In genomic region chr11:64396949-64397348, GRCm38 (mm10) we compare ENCODE assay signal across 17 mouse cellular contexts. TPM values are rescaled to one million over a fixed set of nuclear protein-coding genes. Genes with fewer than 3 reads are reported as not detected.
A peak's percentile ranks its signal among the peaks of the same experiment; 100 is the strongest.
DNase-seq lines count a peak whose midpoint lies in the region; ATAC-seq and TF ChIP-seq lines count a peak whose summit lies in the region.
"Had no signal": no experiment of that assay in that cellular context is flagged by ENCODE, and none has a peak within 500 bp of the region (broad histone marks: within the 10 kb centered on the region; RNA-seq: fewer than 3 reads in every experiment).

No protein-coding gene starts in this region.

- no peak overlapping the region for H3K27ac ChIP-seq in embryonic facial prominence, embryonic 13.5 days
- peak overlapping the region; percentile 44 for H3K27ac ChIP-seq in forebrain, embryonic 15.5 days (replicated peaks)
- H3K27ac ChIP-seq in hindbrain, embryonic 16.5 days (ENCODE audit: low read depth, low read length) = peak overlapping the region; percentile 52; the same call in 1 of the 2 replicates
- H3K27ac ChIP-seq in midbrain, postnatal 0 days (ENCODE audit: low read depth, low read length) = no peak overlapping the region
- H3K27ac ChIP-seq: heart, embryonic 15.5 days had no signal

- H3K27me3 ChIP-seq in embryonic facial prominence, embryonic 13.5 days = no peaks in the 10 kb centered on the region
- no peaks in the 10 kb centered on the region for H3K27me3 ChIP-seq in forebrain, embryonic 15.5 days
- no peaks in the 10 kb centered on the region; the same call in 1 of the 2 replicates for H3K27me3 ChIP-seq in hindbrain, embryonic 16.5 days (replicated peaks; ENCODE audit: control insufficient read depth, insufficient read depth, low read length)
- no peaks in the 10 kb centered on the region for H3K27me3 ChIP-seq in midbrain, postnatal 0 days (ENCODE audit: insufficient read depth, low read length)
- H3K27me3 ChIP-seq: heart, embryonic 15.5 days had no signal

- H3K4me2 ChIP-seq in embryonic facial prominence, embryonic 13.5 days = peak overlapping the region; percentile 44; the same call in 1 of the 2 replicates
- peak overlapping the region; percentile 34 for H3K4me2 ChIP-seq in forebrain, embryonic 15.5 days (replicated peaks)
- no peak overlapping the region; the same call in 1 of the 2 replicates for H3K4me2 ChIP-seq in hindbrain, embryonic 16.5 days (ENCODE audit: low read length)
- H3K4me2 ChIP-seq in midbrain, postnatal 0 days (ENCODE audit: low read depth, low read length, poor library complexity, severe bottlenecking) = peak overlapping the region; percentile 3; the same call in 1 of the 2 replicates
- H3K4me2 ChIP-seq: liver, embryonic 11.5 days had no signal

- 70% methylated on average over 6 of the region's 6 CpGs for WGBS in embryonic facial prominence, embryonic 13.5 days
- 55% methylated on average over 6 of the region's 6 CpGs for WGBS in forebrain, embryonic 15.5 days
- 52% methylated on average over 6 of the region's 6 CpGs for WGBS in hindbrain, embryonic 16.5 days
- WGBS in midbrain, postnatal 0 days = 40% methylated on average over 6 of the region's 6 CpGs

- 0 out of 2 replicates have a peak, but pooled peaks cover 3% of the 10 kb centered on the region for H3K9me3 ChIP-seq in embryonic facial prominence, embryonic 13.5 days
- no peaks in the 10 kb centered on the region for H3K9me3 ChIP-seq in forebrain, embryonic 15.5 days
- H3K9me3 ChIP-seq in hindbrain, embryonic 16.5 days (ENCODE audit: control insufficient read depth, low read length) = no peaks in the 10 kb centered on the region
- no peaks in the 10 kb centered on the region for H3K9me3 ChIP-seq in midbrain, postnatal 0 days (ENCODE audit: low read length)
- H3K9me3 ChIP-seq: heart, embryonic 15.5 days had no signal

- ATAC-seq in embryonic facial prominence, embryonic 13.5 days (ENCODE audit: insufficient number of reproducible peaks, insufficient read depth, low FRiP score, low TSS enrichment, low read depth) = no peak
- ATAC-seq in forebrain, embryonic 15.5 days (replicated peaks) = 0 out of 2 replicates have a peak, but pooled peaks have one; percentile 14
- ATAC-seq in hindbrain, embryonic 16.5 days = peak; percentile 50
- no peak for ATAC-seq in midbrain, postnatal 0 days (ENCODE audit: low FRiP score)

- no peak for TF ChIP-seq CTCF in midbrain, postnatal 0 days (IDR thresholded peaks at IDR 0.05)

- no peak overlapping the region for H3K9ac ChIP-seq in embryonic facial prominence, embryonic 13.5 days
- H3K9ac ChIP-seq in forebrain, embryonic 15.5 days (replicated peaks) = 0 out of 2 replicates have a peak overlapping the region, but pooled peaks have one; percentile 3
- H3K9ac ChIP-seq in hindbrain, embryonic 16.5 days (ENCODE audit: low read depth, low read length) = no peak overlapping the region; the same call in 1 of the 2 replicates
- no peak overlapping the region for H3K9ac ChIP-seq in midbrain, postnatal 0 days (replicated peaks; ENCODE audit: low read length, poor library complexity, severe bottlenecking)
- H3K9ac ChIP-seq: heart, embryonic 15.5 days had no signal

- peaks cover 21% of the 10 kb centered on the region for H3K4me1 ChIP-seq in embryonic facial prominence, embryonic 13.5 days
- H3K4me1 ChIP-seq in forebrain, embryonic 15.5 days = peaks cover 22% of the 10 kb centered on the region
- peaks cover 13% of the 10 kb centered on the region for H3K4me1 ChIP-seq in hindbrain, embryonic 16.5 days (ENCODE audit: control insufficient read depth, insufficient read depth, low read depth, low read length)
- H3K4me1 ChIP-seq in midbrain, postnatal 0 days (ENCODE audit: insufficient read depth, low read length) = peaks cover 10% of the 10 kb centered on the region; the same call in 1 of the 2 replicates

- no peak overlapping the region for H3K4me3 ChIP-seq in embryonic facial prominence, embryonic 13.5 days
- no peak overlapping the region for H3K4me3 ChIP-seq in forebrain, embryonic 15.5 days
- no peak overlapping the region for H3K4me3 ChIP-seq in hindbrain, embryonic 16.5 days (ENCODE audit: low read length)
- H3K4me3 ChIP-seq in midbrain, postnatal 0 days (ENCODE audit: low read depth, low read length) = no peak overlapping the region
- H3K4me3 ChIP-seq: erythroblast, embryonic 14.5 days had no signal

- H3K36me3 ChIP-seq in embryonic facial prominence, embryonic 13.5 days = no peaks in the 10 kb centered on the region
- H3K36me3 ChIP-seq in forebrain, embryonic 15.5 days = no peaks in the 10 kb centered on the region
- H3K36me3 ChIP-seq in hindbrain, embryonic 16.5 days (ENCODE audit: control insufficient read depth, insufficient read depth, low read length) = no peaks in the 10 kb centered on the region
- H3K36me3 ChIP-seq in midbrain, postnatal 0 days (ENCODE audit: insufficient read depth, low read length) = no peaks in the 10 kb centered on the region
- H3K36me3 ChIP-seq: heart, embryonic 15.5 days had no signal

- no peak for DNase-seq in midbrain, postnatal 0 days (ENCODE audit: low spot score)
- DNase-seq in right cerebral cortex, postnatal 25 days = no peak
- no peak for DNase-seq in right cerebral cortex, postnatal 10 days (ENCODE audit: low spot score in 2 of 2)
- DNase-seq in layer of hippocampus, adult 11-12 months (ENCODE audit: low spot score) = no peak
- DNase-seq: adrenal gland, adult 8-10 months; cerebellum, adult 8-10 months; gastrocnemius, postnatal 25 days; kidney, adult 8-10 months; kidney, postnatal 36 days had no signal

RNA-seq across cellular contexts. Expression of gene Hs3st3a1, which starts 38.2 kb away (rescaled TPM):
- 3.0 and 3.7 TPM in 2 replicates for polyA plus RNA-seq in embryonic facial prominence, embryonic 13.5 days (2015; fragmentation: Nextera tagmentation; extraction: Ambion mirVana)
- 0.11 and 0.31 TPM in 2 replicates for polyA plus RNA-seq in forebrain, embryonic 15.5 days (2015; fragmentation: Nextera tagmentation; extraction: Ambion mirVana)
- 0.98 and 1.00 TPM in 2 replicates for polyA plus RNA-seq in hindbrain, embryonic 16.5 days (2015; fragmentation: Nextera tagmentation; extraction: Ambion mirVana)
- 5.4 and 6.6 TPM in 2 replicates for total RNA-seq in midbrain, postnatal 0 days (2014; rRNA removed)
- polyA plus RNA-seq in midbrain, postnatal 0 days (2015; fragmentation: Nextera tagmentation; extraction: Ambion mirVana) = 0.58 and 0.93 TPM in 2 replicates
- total RNA-seq: megakaryocyte progenitor cell, adult 5-6 weeks; MEL had no signal
- polyA plus RNA-seq: erythroblast, embryonic 14.5 days had no signal

RNA-seq across cellular contexts. Expression of gene F930015N05Rik, which starts 39.5 kb away (rescaled TPM):
- 1.0 and 2.5 TPM in 2 replicates for polyA plus RNA-seq in embryonic facial prominence, embryonic 13.5 days (2015; fragmentation: Nextera tagmentation; extraction: Ambion mirVana)
- polyA plus RNA-seq in forebrain, embryonic 15.5 days (2015; fragmentation: Nextera tagmentation; extraction: Ambion mirVana) = 0.27 and 0.45 TPM in 2 replicates
- polyA plus RNA-seq in hindbrain, embryonic 16.5 days (2015; fragmentation: Nextera tagmentation; extraction: Ambion mirVana) = 1.3 and 1.4 TPM in 2 replicates
- total RNA-seq in midbrain, postnatal 0 days (2014; rRNA removed) = 0.61 and 2.4 TPM in 2 replicates
- 1.6 and 1.7 TPM in 2 replicates for polyA plus RNA-seq in midbrain, postnatal 0 days (2015; fragmentation: Nextera tagmentation; extraction: Ambion mirVana)
- total RNA-seq: adrenal gland, adult 8-10 months; gastrocnemius, postnatal 25 days; megakaryocyte progenitor cell, adult 5-6 weeks; MEL had no signal
- polyA plus RNA-seq: erythroblast, embryonic 14.5 days had no signal

Comparison
In these comparisons a context has a peak if more than half of its experiments do, and no peak if none do; other contexts are left out.
1. ATAC-seq: peak in forebrain, embryonic 15.5 days (single experiment) and hindbrain, embryonic 16.5 days (single experiment); none in embryonic facial prominence, embryonic 13.5 days (single experiment) and midbrain, postnatal 0 days (single experiment).
2. H3K27ac ChIP-seq: peak in forebrain, embryonic 15.5 days (single experiment) and hindbrain, embryonic 16.5 days (single experiment); none in embryonic facial prominence, embryonic 13.5 days (single experiment) and midbrain, postnatal 0 days (single experiment).